Mouse (Mus musculus): ENCODE results near the gene Tceal7. TPM values are rescaled to one million over a fixed set of nuclear protein-coding genes. Genes with fewer than 3 reads are reported as not detected.
"Not testable (repeated sequence)": the region's sequence is repeated elsewhere in the genome, so short reads cannot be mapped to it uniquely, and the experiment has no call there.

Gene Tceal7
- polyA plus RNA-seq, 1 experiment from 2014 or later, result 1.5 TPM

DNA sequence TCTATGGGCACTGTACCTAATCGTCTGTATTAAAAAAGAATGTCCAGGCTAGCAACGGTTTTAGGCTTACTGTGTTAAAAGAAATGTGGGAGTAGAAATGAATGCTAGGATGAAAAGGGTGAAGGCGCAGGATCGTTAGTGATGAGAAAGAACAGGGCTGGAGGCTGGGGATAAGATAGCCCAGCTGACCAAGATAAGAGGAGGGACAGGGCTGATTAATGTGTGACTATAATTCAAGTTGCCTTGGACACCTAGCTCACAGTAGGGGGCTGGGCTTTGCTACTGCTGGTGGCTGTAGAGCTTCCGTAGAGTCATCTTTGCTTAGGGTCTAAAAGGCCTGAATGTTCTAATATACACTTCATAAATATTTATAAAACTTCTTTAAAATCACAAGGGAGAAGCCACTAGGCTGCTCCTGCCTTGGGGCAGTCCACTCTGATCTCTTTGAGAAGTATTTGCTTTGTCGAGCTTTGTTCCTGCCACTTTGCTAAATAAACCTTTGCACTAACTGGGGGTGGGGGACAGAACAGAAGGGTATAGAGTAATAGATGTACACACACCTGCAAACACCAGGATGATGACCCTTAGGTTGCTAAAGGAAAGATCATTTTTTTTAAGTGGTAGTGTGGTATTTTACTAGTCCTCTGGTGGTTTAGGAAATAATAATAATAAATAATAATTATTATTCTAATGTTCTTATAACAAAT is 37.6 kb downstream of the Tceal7 start:
- Histone ChIP-seq H3K4me1 (replicated peaks) (no peaks in the 10 kb centered on the region), H3K36me3 (no peaks in the 10 kb centered on the region), H3K27me3 (no peaks in the 10 kb centered on the region), H3K9ac (replicated peaks) (no peak overlapping the region), H3K9me3 (no peaks in the 10 kb centered on the region), H3K4me3 (replicated peaks) (no peak overlapping the region), H3K4me2 (replicated peaks) (no peak overlapping the region), H3K27ac (peak overlapping the region; percentile 47; the same call in 1 of the 2 replicates)
- ATAC-seq, result no peak
- 54% methylated on average over 6 of the region's 6 CpGs for WGBS

DNA sequence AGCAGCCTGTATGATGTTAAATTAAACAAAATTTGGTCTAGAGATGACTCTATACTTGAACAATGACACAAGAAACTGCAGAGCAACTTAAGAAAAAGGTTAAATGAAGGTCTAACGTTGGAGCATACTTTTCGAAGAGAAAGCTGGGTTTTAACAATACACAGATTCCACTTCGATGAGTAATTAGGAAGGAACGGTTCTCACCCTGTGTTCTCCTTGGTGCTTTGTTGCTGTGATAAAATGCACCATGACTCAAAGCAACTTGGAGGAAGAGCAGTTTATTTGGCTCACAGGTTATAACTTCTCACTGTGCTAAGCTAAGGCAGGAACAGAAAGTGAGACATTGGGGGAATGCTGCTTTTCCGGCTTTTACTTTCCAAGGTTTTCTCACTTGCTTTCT is 53.1 kb downstream of the Tceal7 start:
- H3K4me2 ChIP-seq (replicated peaks), result no peak overlapping the region
- H3K9me3 ChIP-seq, result no peaks in the 10 kb centered on the region
- no peak overlapping the region for H3K27ac ChIP-seq
- no peak for ATAC-seq
- H3K27me3 ChIP-seq, result no peaks in the 10 kb centered on the region
- no peak overlapping the region for H3K4me3 ChIP-seq (replicated peaks)
- 0 out of 2 replicates have a peak, but pooled peaks cover 3% of the 10 kb centered on the region for H3K36me3 ChIP-seq
- H3K9ac ChIP-seq (replicated peaks), result no peak overlapping the region
- H3K4me1 ChIP-seq (replicated peaks), result peaks cover 14% of the 10 kb centered on the region
- 84% methylated on average over 5 of the region's 5 CpGs for WGBS

DNA sequence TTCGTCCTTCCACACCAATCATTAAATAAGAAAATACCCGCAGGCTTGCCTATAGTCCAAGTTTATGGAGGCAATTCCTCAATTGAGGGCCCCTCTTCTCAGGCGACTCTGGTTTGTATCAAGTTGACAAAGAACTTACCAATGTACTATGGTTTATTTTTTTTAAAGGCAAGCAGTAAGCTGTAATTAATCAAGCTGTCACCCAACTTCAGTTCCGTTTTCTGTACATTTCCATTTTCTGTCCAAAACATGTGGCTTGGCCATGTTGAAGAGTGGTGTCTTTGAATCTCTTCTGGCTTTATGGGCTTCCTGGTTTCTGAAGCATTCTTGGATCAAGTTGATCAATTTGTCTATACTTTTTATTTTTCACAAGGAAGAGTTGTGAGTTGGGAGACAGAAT is 53.6 kb downstream of the Tceal7 start:
- no peak for ATAC-seq
- H3K27ac ChIP-seq, result no peak overlapping the region
- no peak overlapping the region for H3K4me2 ChIP-seq (replicated peaks)
- H3K4me1 ChIP-seq (replicated peaks), result peaks cover 14% of the 10 kb centered on the region
- H3K9me3 ChIP-seq, result no peaks in the 10 kb centered on the region
- H3K9ac ChIP-seq (replicated peaks), result no peak overlapping the region
- WGBS, result 85% methylated on average over 4 of the region's 4 CpGs
- no peak overlapping the region for H3K4me3 ChIP-seq (replicated peaks)
- H3K27me3 ChIP-seq, result no peaks in the 10 kb centered on the region
- 0 out of 2 replicates have a peak, but pooled peaks cover 3% of the 10 kb centered on the region for H3K36me3 ChIP-seq

DNA sequence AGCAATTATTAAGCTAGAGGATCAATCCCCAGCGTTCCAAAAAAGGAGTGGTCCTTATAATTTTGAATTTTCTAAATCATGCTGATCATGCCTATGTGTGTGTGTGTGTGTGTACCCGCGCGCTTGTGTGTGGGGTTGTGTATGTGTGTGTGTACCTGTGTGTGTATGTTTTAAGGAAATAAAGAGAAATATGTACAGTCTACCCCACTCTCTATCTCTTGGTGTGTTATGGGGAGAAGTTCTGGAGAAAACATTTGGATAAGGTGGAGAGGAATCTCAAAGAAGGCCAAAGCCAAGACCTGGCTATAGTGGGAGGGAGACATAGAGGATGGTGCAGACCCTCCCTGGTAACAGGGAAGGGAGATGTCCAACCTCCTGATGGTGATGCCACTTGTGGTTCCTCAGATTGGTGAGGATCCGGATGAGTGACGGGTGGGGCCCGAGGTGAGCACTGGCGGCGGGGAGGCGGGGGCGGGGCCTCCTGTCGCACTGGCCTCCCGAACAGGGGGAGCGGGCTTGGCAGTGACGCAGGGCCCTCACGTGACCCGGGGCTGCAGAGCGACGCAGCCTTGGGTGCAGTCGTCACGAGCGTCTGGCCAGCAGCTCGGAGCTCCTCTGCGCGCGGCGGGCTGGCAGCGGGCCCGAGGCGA is 55.3 kb downstream of the Tceal7 start, which contains the start of gene Bex3:
TSS of gene Bex3 (plus strand) at position 511 of the 650 bp plus-strand sequence.
- H3K9me3 ChIP-seq, H3K36me3 ChIP-seq, H3K27me3 ChIP-seq: not testable (repeated sequence)
- ATAC-seq, result peak; percentile 97
- peak within 1 kb of the TSS; percentile 81 for H3K27ac ChIP-seq
- peak within 1 kb of the TSS; percentile 46 for H3K4me3 ChIP-seq (replicated peaks)
- H3K9ac ChIP-seq (replicated peaks), result peak within 1 kb of the TSS; percentile 65
- H3K4me1 ChIP-seq (replicated peaks), result peaks cover 14% of the 10 kb centered on the region
- WGBS, result 79% methylated on average over 4 of the region's 30 CpGs
- H3K4me2 ChIP-seq (replicated peaks), result peak within 1 kb of the TSS; percentile 61

DNA sequence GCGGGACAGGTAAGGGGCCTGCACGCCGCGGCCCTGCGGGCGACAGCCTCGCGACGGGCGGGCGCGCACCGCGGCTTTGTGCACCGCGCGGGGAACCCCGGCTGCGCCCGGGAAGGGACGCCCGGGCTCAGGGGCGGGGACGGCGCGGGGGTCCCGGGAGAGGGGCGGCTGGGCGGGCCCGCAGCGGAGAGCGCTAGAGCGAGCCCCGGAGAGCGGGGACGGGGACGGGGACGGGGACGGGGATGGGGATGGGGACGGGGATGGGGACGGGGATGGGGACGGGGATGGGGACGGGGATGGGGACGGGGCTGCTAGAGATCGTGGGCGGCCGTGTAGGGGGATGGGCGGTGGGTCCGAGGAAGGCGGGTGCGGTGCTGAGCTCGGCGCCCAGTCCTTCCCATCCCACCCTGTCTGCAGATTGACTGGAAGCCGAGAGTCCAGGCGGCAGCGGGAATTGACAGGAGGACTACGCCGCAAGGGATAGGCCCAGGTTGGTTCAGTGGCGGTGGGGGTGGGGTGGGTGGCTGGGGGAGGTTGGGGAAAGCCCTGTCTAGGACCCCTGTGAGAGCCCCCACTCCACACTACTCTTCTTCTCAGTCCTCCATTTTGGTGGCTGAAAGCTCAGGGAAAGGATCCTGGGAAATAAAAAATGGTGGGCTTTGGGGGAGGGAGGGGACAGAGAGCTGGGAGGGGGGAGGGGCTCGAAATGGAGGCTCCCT is 56.0 kb downstream of the Tceal7 start:
- peak overlapping the region; percentile 65 for H3K9ac ChIP-seq (replicated peaks)
- 24% methylated on average over 20 of the region's 60 CpGs for WGBS
- H3K4me3 ChIP-seq (replicated peaks), result peak overlapping the region; percentile 46
- H3K27ac ChIP-seq, result peak overlapping the region; percentile 81
- H3K36me3 ChIP-seq, H3K9me3 ChIP-seq, H3K27me3 ChIP-seq: not testable (repeated sequence)
- peaks cover 14% of the 10 kb centered on the region for H3K4me1 ChIP-seq (replicated peaks)
- ATAC-seq, result peak; percentile 80
- peak overlapping the region; percentile 61 for H3K4me2 ChIP-seq (replicated peaks)

DNA sequence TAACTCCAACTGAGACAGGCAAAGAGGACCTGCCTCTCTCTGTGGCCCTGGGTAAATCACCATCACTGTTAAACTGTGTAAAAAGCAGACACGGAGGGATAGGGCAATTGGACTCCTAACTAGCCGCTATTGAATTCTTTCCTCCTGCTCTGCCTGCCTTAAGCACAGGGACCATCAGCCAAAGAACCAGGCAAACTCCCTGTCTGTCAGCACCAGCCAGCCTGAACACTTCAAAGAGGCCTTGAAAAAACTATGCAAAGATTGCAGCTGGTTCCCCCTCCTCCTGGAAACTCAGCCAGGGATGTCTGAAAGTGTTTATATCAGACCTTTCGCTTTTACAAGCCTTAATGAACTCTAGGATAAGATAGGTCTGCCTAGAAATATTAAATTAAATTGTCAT is 60.0 kb downstream of the Tceal7 start:
- WGBS, result 28% methylated on average over 3 of the region's 3 CpGs
- Histone ChIP-seq H3K9ac (replicated peaks) (no peak overlapping the region), H3K9me3 (no peaks in the 10 kb centered on the region), H3K36me3 (0 out of 2 replicates have a peak, but pooled peaks cover 3% of the 10 kb centered on the region), H3K4me2 (replicated peaks) (no peak overlapping the region), H3K27me3 (peaks cover 5% of the 10 kb centered on the region; the same call in 1 of the 2 replicates), H3K27ac (peak overlapping the region; percentile 19; the same call in 1 of the 2 replicates), H3K4me3 (replicated peaks) (no peak overlapping the region), H3K4me1 (replicated peaks) (peaks cover 14% of the 10 kb centered on the region)
- ATAC-seq, result no peak

DNA sequence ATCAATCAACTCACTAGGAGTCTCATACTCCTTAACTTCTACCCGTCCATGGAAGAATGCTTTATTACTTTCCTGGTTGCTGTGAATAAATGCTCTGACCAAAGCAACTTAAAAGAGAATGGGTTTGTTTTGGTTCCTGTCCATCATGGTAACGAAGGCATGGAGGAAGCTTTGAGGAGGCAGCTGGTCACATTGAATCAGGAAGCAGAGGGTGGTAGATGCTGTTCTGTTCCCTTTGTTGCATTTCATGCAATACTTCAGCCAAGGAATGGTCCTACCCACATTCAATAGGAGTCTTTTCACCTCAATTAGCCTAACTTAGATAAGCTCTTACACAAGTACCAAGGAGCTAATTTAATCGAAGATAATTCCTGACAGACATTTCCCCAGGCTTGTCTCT is 60.8 kb downstream of the Tceal7 start:
- ATAC-seq, result no peak
- no peaks in the 10 kb centered on the region for H3K9me3 ChIP-seq
- H3K27ac ChIP-seq, result no peak overlapping the region
- no peak overlapping the region for H3K9ac ChIP-seq (replicated peaks)
- H3K4me2 ChIP-seq (replicated peaks), result no peak overlapping the region
- H3K4me3 ChIP-seq (replicated peaks), result no peak overlapping the region
- 24% methylated on average over 3 of the region's 3 CpGs for WGBS
- H3K27me3 ChIP-seq, result peaks cover 5% of the 10 kb centered on the region; the same call in 1 of the 2 replicates
- 0 out of 2 replicates have a peak, but pooled peaks cover 3% of the 10 kb centered on the region for H3K36me3 ChIP-seq
- H3K4me1 ChIP-seq (replicated peaks), result peaks cover 14% of the 10 kb centered on the region

Small RNA genes within 50 kb of the gene (microRNA-seq; reads per million reads assigned to microRNA genes)
- not detected for gene Mir6383

Other genes starting within 250 kb of the Tceal7 start
- 243 and 276 TPM in 2 replicates for gene Arxes2, start 221.0 kb upstream of the Tceal7 start, polyA plus RNA-seq (2015; fragmentation: Nextera tagmentation; extraction: Ambion mirVana)
- gene Arxes1, start 181.4 kb upstream of the Tceal7 start, polyA plus RNA-seq (2015; fragmentation: Nextera tagmentation; extraction: Ambion mirVana), result 95.2 and 109 TPM in 2 replicates
- gene Bex2, start 146.5 kb upstream of the Tceal7 start, polyA plus RNA-seq (2015; fragmentation: Nextera tagmentation; extraction: Ambion mirVana), result 586 and 639 TPM in 2 replicates
- not detected in 2 replicates for gene Nxf3, start 129.5 kb upstream of the Tceal7 start, polyA plus RNA-seq (2015; fragmentation: Nextera tagmentation; extraction: Ambion mirVana)
- 108 and 121 TPM in 2 replicates for gene Bex4, start 75.8 kb upstream of the Tceal7 start, polyA plus RNA-seq (2015; fragmentation: Nextera tagmentation; extraction: Ambion mirVana)
- gene Tceal8, start 42.4 kb upstream of the Tceal7 start, polyA plus RNA-seq (2015; fragmentation: Nextera tagmentation; extraction: Ambion mirVana), result 134 and 143 TPM in 2 replicates
- gene Tceal5, start 10.9 kb upstream of the Tceal7 start, polyA plus RNA-seq (2015; fragmentation: Nextera tagmentation; extraction: Ambion mirVana), result 17.5 and 20.1 TPM in 2 replicates
- 179 and 186 TPM in 2 replicates for gene Bex1, start 734 bp downstream of the Tceal7 start, polyA plus RNA-seq (2015; fragmentation: Nextera tagmentation; extraction: Ambion mirVana)
- 354 and 388 TPM in 2 replicates for gene Tceal9, start 30.3 kb downstream of the Tceal7 start, polyA plus RNA-seq (2015; fragmentation: Nextera tagmentation; extraction: Ambion mirVana)
- gene Bex3, start 55.5 kb downstream of the Tceal7 start, polyA plus RNA-seq (2015; fragmentation: Nextera tagmentation; extraction: Ambion mirVana), result 705 TPM in 2 replicates